Mouse (Mus musculus) myocyte (in vitro differentiated cells): ENCODE data around the gene Smyd3. TPM values are rescaled to one million over a fixed set of nuclear protein-coding genes. Genes with fewer than 3 reads are reported as not detected.

Experiments used
- H3K27me3 ChIP-seq: one replicate; pipeline ENCODE4 v1.6.1; 2011; ENCODE audit not compliant: control insufficient read depth, insufficient read depth, insufficient read length
- H3K36me3 ChIP-seq: one replicate; pipeline ENCODE4 v1.6.1; 2011; ENCODE audit not compliant: control insufficient read depth, insufficient read depth
- H3K4me2 ChIP-seq: one replicate; pipeline ENCODE4 v1.6.1; 2011; ENCODE audit warnings: low read depth, control low read depth
- H3K4me3 ChIP-seq: one replicate; pipeline ENCODE4 v1.5.1; 2011; ENCODE audit warnings: mild to moderate bottlenecking, control low read depth, moderate library complexity
- H3K79me2 ChIP-seq: one replicate; pipeline ENCODE4 v1.6.1; 2011; ENCODE audit not compliant: control insufficient read depth, insufficient read depth
- H3ac ChIP-seq: one replicate; pipeline ENCODE4 v1.6.1; 2011; ENCODE audit not compliant: control insufficient read depth, insufficient read length
- CEBPB ChIP-seq: IDR thresholded peaks from 2 replicates; pipeline ENCODE4 v1.6.1; 2011; ENCODE audit warnings: mild to moderate bottlenecking, moderate library complexity; ENCODE audit not compliant: poor library complexity, insufficient read depth, severe bottlenecking
- E2F4 ChIP-seq: IDR thresholded peaks from one replicate; pipeline ENCODE4 v1.6.1; 2011; ENCODE audit warnings: mild to moderate bottlenecking, control low read depth, moderate library complexity; ENCODE audit not compliant: insufficient read depth
- MAX ChIP-seq: IDR thresholded peaks from one replicate; pipeline ENCODE4 v1.6.1; 2011; ENCODE audit warnings: low read depth, mild to moderate bottlenecking, control low read depth
- MYOD1 ChIP-seq, 3 experiments: IDR thresholded peaks; one replicate each; pipeline ENCODE4 v1.6.1; 2011; ENCODE audit warnings: control low read depth in 2 of 3, low read depth in 2 of 3, mild to moderate bottlenecking in 2 of 3, moderate library complexity in 1 of 3; ENCODE audit not compliant: insufficient read length in 2 of 3, control insufficient read depth in 1 of 3
- MYOG ChIP-seq, 3 experiments: IDR thresholded peaks; one replicate each; pipeline ENCODE4 v1.6.1; 2011; ENCODE audit warnings: control low read depth in 2 of 3, low read depth in 2 of 3, mild to moderate bottlenecking in 2 of 3; ENCODE audit not compliant: insufficient read length in 2 of 3, control insufficient read depth in 1 of 3, insufficient read depth in 1 of 3
- POLR2A ChIP-seq: IDR thresholded peaks from one replicate; pipeline ENCODE4 v1.6.1; 2011; ENCODE audit warnings: low read depth, mild to moderate bottlenecking, control low read depth, moderate library complexity; ENCODE audit not compliant: insufficient read length
- POLR2AphosphoS2 ChIP-seq: IDR thresholded peaks from one replicate; pipeline ENCODE4 v1.6.1; 2011; ENCODE audit warnings: low read depth, control low read depth; ENCODE audit not compliant: insufficient read length
- REST ChIP-seq: IDR thresholded peaks from one replicate; pipeline ENCODE4 v1.6.1; 2011; ENCODE audit warnings: mild to moderate bottlenecking, control low read depth, moderate library complexity; ENCODE audit not compliant: insufficient read depth, insufficient read length
- SRF ChIP-seq: IDR thresholded peaks from one replicate; pipeline ENCODE4 v1.6.1; 2011; ENCODE audit warnings: low read depth; ENCODE audit not compliant: control insufficient read depth, insufficient read length
- TCF12 ChIP-seq: IDR thresholded peaks from one replicate; pipeline ENCODE4 v1.6.1; 2011; ENCODE audit warnings: mild to moderate bottlenecking, control low read depth; ENCODE audit not compliant: poor library complexity, insufficient read depth, severe bottlenecking
- TCF3 ChIP-seq: IDR thresholded peaks from one replicate; pipeline ENCODE4 v1.6.1; 2011; ENCODE audit warnings: low read depth, control low read depth; ENCODE audit not compliant: insufficient read length
- USF1 ChIP-seq: IDR thresholded peaks from one replicate; pipeline ENCODE4 v1.6.1; 2011; ENCODE audit warnings: low read depth, mild to moderate bottlenecking, control low read depth, moderate library complexity
- polyA plus RNA-seq: library from polyadenylated mRNA; unstranded; fragments of >200 nt; fragmentation: generic; extraction: Trizol; gene quantifications from one replicate; pipeline ENCODE4 v1.2.1, GENCODE M21; 2012; ENCODE audit warnings: missing spikeins

Smyd3 gene
- polyA plus RNA-seq, 1 experiment: 22.7 TPM

GRCm38 (mm10) chr1:178912936-178913716, 604.7 kb downstream of the Smyd3 start:
- H3K36me3 ChIP-seq: no peaks in the 10 kb centered on the region

DNA sequence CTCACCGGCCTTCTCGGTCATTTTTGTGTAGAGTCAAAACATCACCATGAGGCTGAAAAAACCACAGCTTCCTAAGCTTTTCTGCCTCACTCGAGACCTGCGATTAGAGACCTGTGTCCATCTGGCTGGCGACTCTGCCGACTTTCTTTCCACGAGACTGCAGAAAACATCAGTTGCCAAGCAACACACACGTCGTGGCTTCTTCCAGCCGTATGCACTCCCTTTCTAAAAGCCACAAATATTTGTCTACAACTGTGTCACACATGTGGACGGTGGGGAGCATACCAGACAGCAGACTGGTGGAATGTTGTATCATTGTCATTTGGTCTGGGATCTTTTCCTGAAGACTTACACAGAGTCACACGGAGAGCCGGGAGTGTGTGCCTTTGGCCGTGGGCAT, 606.9 kb downstream of the Smyd3 start:
- TF ChIP-seq MYOG (IDR thresholded peaks at IDR 0.05; ENCODE audit: control insufficient read depth in 1 of 3, insufficient read depth in 1 of 3, insufficient read length in 2 of 3, low read depth in 2 of 3): peak in 1 of 3 experiments; percentile 41
- no peak for TF ChIP-seq USF1
- no peak for TF ChIP-seq CEBPB
- H3K27me3 ChIP-seq: no peaks in the 10 kb centered on the region

More at GRCm38 (mm10) chr1:178912936-178913716, 604.7 kb downstream of the Smyd3 start:
- H3ac ChIP-seq: no peak overlapping the region
- H3K27me3 ChIP-seq: no peaks in the 10 kb centered on the region
- H3K79me2 ChIP-seq: no peaks in the 10 kb centered on the region
- TF ChIP-seq SRF (no peak), TCF3 (no peak), REST (no peak), USF1 (no peak), POLR2AphosphoS2 (no peak), E2F4 (no peak), POLR2A (no peak), MAX (no peak), MYOD1 (IDR thresholded peaks at IDR 0.05; ENCODE audit: control insufficient read depth in 1 of 3, insufficient read length in 2 of 3, low read depth in 2 of 3) (no peak), CEBPB (no peak), TCF12 (no peak), MYOG (IDR thresholded peaks at IDR 0.05; ENCODE audit: control insufficient read depth in 1 of 3, insufficient read depth in 1 of 3, insufficient read length in 2 of 3, low read depth in 2 of 3) (no peak)
- no peak overlapping the region for H3K4me2 ChIP-seq
- H3K4me3 ChIP-seq: no peak overlapping the region

More for the DNA sequence above, 606.9 kb downstream of the Smyd3 start:
- Histone ChIP-seq H3K36me3 (no peaks in the 10 kb centered on the region), H3K79me2 (no peaks in the 10 kb centered on the region), H3ac (no peak overlapping the region), H3K4me2 (peak overlapping the region; percentile 35), H3K4me3 (no peak overlapping the region)

Other genes starting within 250 kb of the Smyd3 start
- gene Tfb2m, start 28.2 kb upstream of the Smyd3 start, polyA plus RNA-seq: 14.2 TPM
- gene Cnst, start 28.3 kb upstream of the Smyd3 start, polyA plus RNA-seq: 14.0 TPM
- gene Sccpdh, start 150.2 kb upstream of the Smyd3 start, polyA plus RNA-seq: 43.0 TPM
- gene Kif28, start 227.2 kb upstream of the Smyd3 start, polyA plus RNA-seq: 0.06 TPM